In the genomic region with DNA sequence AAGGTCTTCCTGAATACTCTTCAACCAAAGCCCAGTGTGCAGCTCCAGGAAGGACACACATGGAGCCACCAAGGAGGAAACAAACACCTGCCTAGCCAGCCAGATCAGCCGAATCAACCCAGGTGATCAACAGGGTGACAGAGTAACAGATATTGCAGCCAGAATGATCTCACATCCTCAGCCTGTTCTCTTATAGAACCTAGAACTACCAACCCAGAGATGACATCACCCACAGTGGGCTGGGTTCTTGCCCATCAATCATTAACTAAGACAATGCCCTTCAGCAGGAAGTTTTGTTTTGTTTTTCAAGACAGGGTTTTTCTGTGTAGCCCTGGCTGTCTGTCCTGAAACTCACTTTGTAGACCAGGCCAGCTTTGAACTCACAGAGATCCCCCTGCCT, we compare ENCODE assay signal across 24 mouse cellular contexts. TPM values are rescaled to one million over a fixed set of nuclear protein-coding genes. Genes with fewer than 3 reads are reported as not detected.
DNase-seq lines count a peak whose midpoint lies in the region; ATAC-seq and TF ChIP-seq lines count a peak whose summit lies in the region.
"Had no signal": no experiment of that assay in that cellular context is flagged by ENCODE, and none has a peak within 500 bp of the region (broad histone marks: within the 10 kb centered on the region; RNA-seq: fewer than 3 reads in every experiment).

No protein-coding gene starts in this region.

- H3K36me3 ChIP-seq in liver, adult 2 months (ENCODE audit: control insufficient read depth, insufficient read depth, low read length) = no peaks in the 10 kb centered on the region
- no peaks in the 10 kb centered on the region for H3K36me3 ChIP-seq in liver, embryonic 11.5 days (ENCODE audit: control insufficient read depth, insufficient read depth, low read length)
- no peaks in the 10 kb centered on the region for H3K36me3 ChIP-seq in midbrain, embryonic 11.5 days (ENCODE audit: control insufficient read depth, insufficient read depth, low read length)
- H3K36me3 ChIP-seq in midbrain, embryonic 10.5 days = no peaks in the 10 kb centered on the region
- H3K36me3 ChIP-seq in thymus, adult 2 months (ENCODE audit: control insufficient read depth, insufficient read depth, low read length) = no peaks in the 10 kb centered on the region
- H3K36me3 ChIP-seq: embryonic facial prominence, embryonic 13.5 days; limb, embryonic 15.5 days had no signal

- peak overlapping the region; percentile 54 for H3K9ac ChIP-seq in liver, adult 2 months (ENCODE audit: low read depth, low read length)
- no peak overlapping the region for H3K9ac ChIP-seq in liver, embryonic 11.5 days (ENCODE audit: low read depth, low read length)
- H3K9ac ChIP-seq in midbrain, embryonic 11.5 days (ENCODE audit: low read length) = no peak overlapping the region
- H3K9ac ChIP-seq: embryonic facial prominence, embryonic 13.5 days; forebrain, embryonic 13.5 days; hindbrain, embryonic 14.5 days; limb, embryonic 15.5 days had no signal

- peak; percentile 88 for DNase-seq in liver, adult 2 months (ENCODE audit: extremely low read depth, low read depth, low spot score)
- no peak for DNase-seq in liver, embryonic 11.5 days (ENCODE audit: low spot score)
- DNase-seq in midbrain, embryonic 11.5 days (ENCODE audit: low spot score, missing footprints) = peak; percentile 73
- DNase-seq in midbrain, embryonic 10.5 days (ENCODE audit: low spot score) = no peak
- DNase-seq in lung, postnatal 10 days = peak; percentile 60
- DNase-seq in thymus, adult 2 months = no peak
- no peak for DNase-seq in heart, adult 11 months
- DNase-seq: adrenal gland, adult 8-10 months; cerebellum, adult 18-20 months; cerebellum, postnatal 25 days; embryo, embryonic 11 days; gastrocnemius, adult 2 months; heart, postnatal 4 days; left cerebral cortex, postnatal 4 days had no signal

- no peak for TF ChIP-seq POLR2A in liver, adult 2 months (IDR thresholded peaks at IDR 0.05; ENCODE audit: extremely low read depth, insufficient read depth, low read length)
- no peak for TF ChIP-seq POLR2A in thymus, adult 2 months (IDR thresholded peaks at IDR 0.05; ENCODE audit: control insufficient read depth, extremely low read depth, insufficient read depth, low read length, poor library complexity)

- ATAC-seq in liver, embryonic 11.5 days (replicated peaks; ENCODE audit: low FRiP score) = no peak
- ATAC-seq in midbrain, embryonic 11.5 days (ENCODE audit: low FRiP score) = no peak
- ATAC-seq: activated CD4-positive, CD25-positive, alpha-beta regulatory T cell, adult 4 months; forebrain, embryonic 13.5 days; inflammation-experienced regulatory T-cells, adult 6 months had no signal

- H3K27ac ChIP-seq in liver, adult 2 months (replicated peaks; ENCODE audit: insufficient read depth, low read depth, low read length) = peak overlapping the region; percentile 69
- H3K27ac ChIP-seq in liver, embryonic 11.5 days (ENCODE audit: low read depth, low read length) = no peak overlapping the region
- H3K27ac ChIP-seq in midbrain, embryonic 11.5 days (ENCODE audit: low read depth, low read length) = no peak overlapping the region
- no peak overlapping the region for H3K27ac ChIP-seq in midbrain, embryonic 10.5 days (replicated peaks)
- H3K27ac ChIP-seq in thymus, adult 2 months (ENCODE audit: control insufficient read depth, insufficient read depth, low read length) = no peak overlapping the region
- H3K27ac ChIP-seq: embryonic facial prominence, embryonic 13.5 days; forebrain, embryonic 13.5 days; gastrocnemius, adult 2 months; hindbrain, embryonic 14.5 days; limb, embryonic 15.5 days; macrophage had no signal

- TF ChIP-seq CTCF in liver, adult 2 months (IDR thresholded peaks at IDR 0.05; ENCODE audit: low read depth, low read length) = no peak
- no peak for TF ChIP-seq CTCF in thymus, adult 2 months (IDR thresholded peaks at IDR 0.05; ENCODE audit: borderline replicate concordance, control insufficient read depth, extremely low read depth, insufficient read depth, low read length, poor library complexity)

- peaks cover 14% of the 10 kb centered on the region for H3K4me1 ChIP-seq in liver, adult 2 months (ENCODE audit: control insufficient read depth, insufficient read depth, low read length)
- peaks cover 4% of the 10 kb centered on the region; the same call in 1 of the 2 replicates for H3K4me1 ChIP-seq in liver, embryonic 11.5 days (replicated peaks; ENCODE audit: control insufficient read depth, insufficient read depth, low read length)
- no peaks in the 10 kb centered on the region for H3K4me1 ChIP-seq in midbrain, embryonic 11.5 days (ENCODE audit: control insufficient read depth, insufficient read depth, low read length)
- peaks cover 4% of the 10 kb centered on the region for H3K4me1 ChIP-seq in midbrain, embryonic 10.5 days
- H3K4me1 ChIP-seq in thymus, adult 2 months (replicated peaks; ENCODE audit: control insufficient read depth, insufficient read depth, low read length) = peaks cover 9% of the 10 kb centered on the region
- H3K4me1 ChIP-seq: forebrain, embryonic 13.5 days had no signal

- no peak overlapping the region for H3K4me3 ChIP-seq in liver, adult 2 months (ENCODE audit: insufficient read depth, low read depth, low read length)
- no peak overlapping the region for H3K4me3 ChIP-seq in liver, embryonic 11.5 days (ENCODE audit: low read depth, low read length)
- no peak overlapping the region for H3K4me3 ChIP-seq in midbrain, embryonic 11.5 days (ENCODE audit: low read depth, low read length)
- no peak overlapping the region for H3K4me3 ChIP-seq in midbrain, embryonic 10.5 days
- no peak overlapping the region for H3K4me3 ChIP-seq in thymus, adult 2 months (ENCODE audit: control insufficient read depth, insufficient read depth, low read length)
- H3K4me3 ChIP-seq: embryonic facial prominence, embryonic 13.5 days; erythroblast, embryonic 14.5 days; forebrain, embryonic 13.5 days; gastrocnemius, adult 2 months; limb, embryonic 15.5 days had no signal

- no peaks in the 10 kb centered on the region for H3K27me3 ChIP-seq in liver, adult 2 months (ENCODE audit: control insufficient read depth, insufficient read depth, low read length)
- no peaks in the 10 kb centered on the region for H3K27me3 ChIP-seq in liver, embryonic 11.5 days (replicated peaks; ENCODE audit: control insufficient read depth, insufficient read depth, low read length)
- no peaks in the 10 kb centered on the region for H3K27me3 ChIP-seq in midbrain, embryonic 11.5 days (ENCODE audit: control insufficient read depth, insufficient read depth, low read length)
- no peaks in the 10 kb centered on the region for H3K27me3 ChIP-seq in midbrain, embryonic 10.5 days (ENCODE audit: low read depth, poor library complexity, severe bottlenecking)
- no peaks in the 10 kb centered on the region for H3K27me3 ChIP-seq in thymus, adult 2 months (ENCODE audit: control insufficient read depth, insufficient read depth, low read length)
- H3K27me3 ChIP-seq: embryonic facial prominence, embryonic 13.5 days; limb, embryonic 15.5 days had no signal

- no peak overlapping the region for H3K4me2 ChIP-seq in liver, embryonic 11.5 days
- no peak overlapping the region for H3K4me2 ChIP-seq in midbrain, embryonic 11.5 days
- H3K4me2 ChIP-seq: embryonic facial prominence, embryonic 13.5 days; forebrain, embryonic 13.5 days; hindbrain, embryonic 14.5 days; limb, embryonic 15.5 days had no signal

- 14% methylated on average over 1 of the region's 1 CpGs for WGBS in liver, adult 2 months
- WGBS in liver, embryonic 11.5 days = 63% methylated on average over 1 of the region's 1 CpGs
- 82% methylated on average over 1 of the region's 1 CpGs for WGBS in midbrain, embryonic 11.5 days
- WGBS in midbrain, embryonic 10.5 days = 87% methylated on average over 1 of the region's 1 CpGs
- 100% methylated on average over 1 of the region's 1 CpGs for WGBS in thymus, adult 2 months

- H3K9me3 ChIP-seq in liver, embryonic 11.5 days (ENCODE audit: control insufficient read depth, low read length) = no peaks in the 10 kb centered on the region
- H3K9me3 ChIP-seq in midbrain, embryonic 11.5 days (ENCODE audit: control insufficient read depth, low read length) = no peaks in the 10 kb centered on the region
- H3K9me3 ChIP-seq in midbrain, embryonic 10.5 days (replicated peaks) = no peaks in the 10 kb centered on the region
- H3K9me3 ChIP-seq: embryonic facial prominence, embryonic 13.5 days; forebrain, embryonic 13.5 days; limb, embryonic 15.5 days had no signal

- H3K79me2 ChIP-seq in liver, adult 2 months (ENCODE audit: control insufficient read depth, insufficient read depth, low read length) = no peaks in the 10 kb centered on the region

RNA-seq across cellular contexts. Expression of gene Marc2, which starts 12.0 kb away (rescaled TPM):
- 563 and 653 TPM in 2 replicates for total RNA-seq in liver, adult 2 months (2014; rRNA removed)
- polyA plus RNA-seq in liver, adult 2 months (2012; rRNA removed) = 365 and 397 TPM in 2 replicates
- polyA plus RNA-seq in liver, embryonic 11.5 days (2014; fragmentation: Nextera tagmentation; extraction: Ambion mirVana) = 240 and 250 TPM in 2 replicates
- polyA plus RNA-seq in midbrain, embryonic 11.5 days (2014; fragmentation: Nextera tagmentation; extraction: Ambion mirVana) = 107 and 110 TPM in 2 replicates
- 85.7 and 93.7 TPM in 2 replicates for polyA plus RNA-seq in midbrain, embryonic 10.5 days (2016; fragmentation: Nextera tagmentation; extraction: Ambion mirVana)
- 76.3 and 87.6 TPM in 2 replicates for polyA plus RNA-seq in thymus, adult 2 months (2012; rRNA removed)

RNA-seq across cellular contexts. Expression of gene C130074G19Rik, which starts 24.8 kb away (rescaled TPM):
- 84.6 and 88.6 TPM in 2 replicates for total RNA-seq in liver, adult 2 months (2014; rRNA removed)
- 56.3 and 68.3 TPM in 2 replicates for polyA plus RNA-seq in liver, adult 2 months (2012; rRNA removed)
- 1.9 and 2.0 TPM in 2 replicates for polyA plus RNA-seq in liver, embryonic 11.5 days (2014; fragmentation: Nextera tagmentation; extraction: Ambion mirVana)
- 0.50 and 0.52 TPM in 2 replicates for polyA plus RNA-seq in midbrain, embryonic 11.5 days (2014; fragmentation: Nextera tagmentation; extraction: Ambion mirVana)
- 0.57 and 0.62 TPM in 2 replicates for polyA plus RNA-seq in midbrain, embryonic 10.5 days (2016; fragmentation: Nextera tagmentation; extraction: Ambion mirVana)
- 3.2 and 3.7 TPM in 2 replicates for polyA plus RNA-seq in thymus, adult 2 months (2012; rRNA removed)
- total RNA-seq: MEL had no signal
- polyA plus RNA-seq: activated CD4-positive, CD25-positive, alpha-beta regulatory T cell, adult 4 months; C2C12; inflammation-experienced regulatory T-cells, adult 6 months; macrophage had no signal

RNA-seq across cellular contexts. Expression of gene Marc1, which starts 47.1 kb away (rescaled TPM):
- 345 and 386 TPM in 2 replicates for total RNA-seq in liver, adult 2 months (2014; rRNA removed)
- polyA plus RNA-seq in liver, adult 2 months (2012; rRNA removed) = 395 and 462 TPM in 2 replicates
- 3.9 and 5.1 TPM in 2 replicates for polyA plus RNA-seq in liver, embryonic 11.5 days (2014; fragmentation: Nextera tagmentation; extraction: Ambion mirVana)
- not detected in 2 replicates for polyA plus RNA-seq in midbrain, embryonic 11.5 days (2014; fragmentation: Nextera tagmentation; extraction: Ambion mirVana)
- polyA plus RNA-seq in midbrain, embryonic 10.5 days (2016; fragmentation: Nextera tagmentation; extraction: Ambion mirVana) = 0.11 TPM in 1 of 2 replicates, not detected in the other
- polyA plus RNA-seq in thymus, adult 2 months (2012; rRNA removed) = 5.2 and 6.2 TPM in 2 replicates
- total RNA-seq: gastrocnemius, adult 2 months had no signal
- polyA plus RNA-seq: activated CD4-positive, CD25-positive, alpha-beta regulatory T cell, adult 4 months; embryonic facial prominence, embryonic 13.5 days; erythroblast, embryonic 14.5 days; inflammation-experienced regulatory T-cells, adult 6 months; macrophage had no signal

Comparison
In these comparisons a context has a peak if more than half of its experiments do, and no peak if none do; other contexts are left out.
1. DNase-seq: peak in liver, adult 2 months (single experiment), midbrain, embryonic 11.5 days (single experiment) and lung, postnatal 10 days (single experiment); none in liver, embryonic 11.5 days (single experiment), midbrain, embryonic 10.5 days (single experiment), thymus, adult 2 months (single experiment) and heart, adult 11 months (single experiment).
2. RNA of gene C130074G19Rik, which starts 24.8 kb away (polyA plus RNA-seq): 56.3 to 68.3 TPM in liver, adult 2 months; 3.2 to 3.7 TPM in thymus, adult 2 months, 1.9 to 2.0 TPM in liver, embryonic 11.5 days, 0.57 to 0.62 TPM in midbrain, embryonic 10.5 days and 0.50 to 0.52 TPM in midbrain, embryonic 11.5 days; every median in the first group is over 10 times any median in the second.
3. RNA of gene Marc1, which starts 47.1 kb away (polyA plus RNA-seq): 395 to 462 TPM in liver, adult 2 months; 5.2 to 6.2 TPM in thymus, adult 2 months, 3.9 to 5.1 TPM in liver, embryonic 11.5 days, 0.11 TPM in midbrain, embryonic 10.5 days and not detected in midbrain, embryonic 11.5 days; every median in the first group is over 10 times any median in the second.